Mouse (Mus musculus) brain, embryonic 14.5 days (tissue): ENCODE measurements around the gene Mapre1.

Experiments used
- CTCF ChIP-seq: fragments of 200-500 bp; IDR thresholded peaks from 2 replicates; pipeline ENCODE4 v1.5.1; 2012; ENCODE audit warnings: inconsistent platforms, mild to moderate bottlenecking, moderate library complexity, borderline replicate concordance; ENCODE audit not compliant: insufficient read depth, insufficient read length; ENCODE audit errors: extremely low read depth
- POLR2A ChIP-seq: fragments of 200-500 bp; IDR thresholded peaks from 2 replicates; pipeline ENCODE4 v1.6.1; 2012; ENCODE audit warnings: mild to moderate bottlenecking, inconsistent platforms, borderline replicate concordance; ENCODE audit not compliant: poor library complexity, insufficient read depth, insufficient read length, severe bottlenecking; ENCODE audit errors: extremely low read depth

DNA sequence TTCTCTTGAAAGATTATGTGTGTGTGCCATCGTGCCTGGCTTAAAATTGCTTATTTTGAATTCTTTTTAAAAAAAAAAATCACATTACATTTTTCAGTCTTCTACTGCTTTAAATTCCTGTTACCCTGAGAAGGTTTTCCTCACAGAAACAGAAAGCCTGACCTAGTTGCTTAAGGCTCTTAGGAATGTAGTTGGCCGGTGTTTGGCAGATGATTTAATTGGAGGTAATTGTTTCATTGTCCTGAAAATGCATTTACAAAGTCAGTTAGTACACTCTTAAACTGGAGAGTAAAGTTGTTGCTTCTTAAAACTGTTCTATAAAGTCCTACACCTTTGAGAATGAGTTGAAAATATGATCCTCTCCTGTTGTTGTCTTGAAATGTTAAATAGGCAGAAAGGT is 27.8 kb downstream of the Mapre1 start:
- TF ChIP-seq CTCF (no peak), POLR2A (no peak)
